Mouse (Mus musculus) ES-E14 (cell line): Measurements from ENCODE around the gene Ptk7.

Source experiments
- MAFK ChIP-seq: IDR thresholded peaks from 2 replicates; pipeline ENCODE4 v1.6.1; 2014; ENCODE audit warnings: mild to moderate bottlenecking, low read depth, low read length, inconsistent platforms; ENCODE audit not compliant: insufficient read depth
- ZC3H11A ChIP-seq: IDR thresholded peaks from 2 replicates; pipeline ENCODE4 v1.6.1; 2012; ENCODE audit warnings: low read depth, mild to moderate bottlenecking, inconsistent platforms, low read length, borderline replicate concordance
- ZNF384 ChIP-seq: IDR thresholded peaks from 2 replicates; pipeline ENCODE4 v1.6.1; 2012; ENCODE audit warnings: low read depth, low read length, inconsistent platforms

DNA sequence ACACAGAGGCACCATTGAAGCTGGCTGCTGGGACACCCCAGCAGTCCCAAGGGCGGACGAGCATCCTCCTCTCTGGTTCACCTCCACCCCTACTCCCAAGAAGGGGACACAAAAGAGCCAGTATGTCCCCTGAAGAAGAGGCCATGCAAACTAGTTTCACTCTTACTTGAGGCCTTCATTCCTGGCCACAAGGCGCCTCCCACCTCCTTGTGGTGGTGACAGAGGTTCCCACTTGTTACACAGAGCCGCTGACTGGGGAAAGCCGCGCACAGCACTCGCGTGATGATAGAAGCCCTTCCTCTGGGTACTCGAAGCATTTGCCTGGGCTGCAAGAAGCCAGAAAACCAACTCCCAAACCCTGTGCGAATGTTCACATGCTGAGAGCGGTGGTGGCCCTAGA lies 7.0 kb downstream of the Ptk7 start:
- TF ChIP-seq MAFK = no peak
- TF ChIP-seq ZNF384 = no peak
- no peak for TF ChIP-seq ZC3H11A
